Comparison of ENCODE assay signal across 10 mouse cellular contexts in the genomic region with DNA sequence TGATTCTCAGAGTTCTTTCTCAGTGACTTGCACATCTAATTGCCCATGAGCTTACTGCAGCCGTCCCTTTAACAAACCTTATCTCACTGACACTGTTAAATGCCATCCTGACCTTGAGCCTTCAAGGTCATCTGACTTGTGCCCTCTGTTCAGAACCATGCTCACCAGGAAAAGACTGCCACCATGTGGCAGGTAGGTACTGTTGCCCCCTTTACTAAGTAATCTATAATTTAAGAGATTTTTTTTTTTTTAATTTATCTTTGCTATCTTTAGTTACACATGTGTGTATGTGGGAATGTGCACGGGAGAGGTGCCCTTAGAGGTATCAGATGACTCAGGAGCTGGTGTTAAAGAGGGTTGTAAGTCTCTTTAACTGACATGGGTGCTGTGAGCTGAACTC. TPM values are rescaled to one million over a fixed set of nuclear protein-coding genes. Genes with fewer than 3 reads are reported as not detected.
DNase-seq lines count a peak whose midpoint lies in the region; ATAC-seq and TF ChIP-seq lines count a peak whose summit lies in the region.
"Had no signal": no experiment of that assay in that cellular context is flagged by ENCODE, and none has a peak within 500 bp of the region (broad histone marks: within the 10 kb centered on the region; RNA-seq: fewer than 3 reads in every experiment).

No protein-coding gene starts in this region.

- no peaks in the 10 kb centered on the region for H3K9me3 ChIP-seq in lung, embryonic 14.5 days (ENCODE audit: low read depth, low read length)
- H3K9me3 ChIP-seq in forebrain, embryonic 14.5 days (replicated peaks; ENCODE audit: control insufficient read depth, low read length), result no peaks in the 10 kb centered on the region
- H3K9me3 ChIP-seq: stomach, embryonic 15.5 days had no signal

- H3K4me2 ChIP-seq in lung, embryonic 14.5 days, result no peak overlapping the region
- no peak overlapping the region for H3K4me2 ChIP-seq in forebrain, embryonic 14.5 days (ENCODE audit: low read length)
- H3K4me2 ChIP-seq: stomach, embryonic 15.5 days had no signal

- peak; percentile 29 for DNase-seq in embryo, embryonic 10 days (ENCODE audit: low spot score)
- DNase-seq in embryo, embryonic 9.5 days (ENCODE audit: extremely low spot score), result no peak
- DNase-seq in 416B (ENCODE audit: low read depth) (peak; percentile 73), R1 (ENCODE audit: low read depth, low spot score) (peak; percentile 54)
- DNase-seq in lung, embryonic 14.5 days, result no peak
- DNase-seq in right cerebral cortex, adult 2 months (ENCODE audit: low spot score in 2 of 2), result no peak
- no peak for DNase-seq in forebrain, embryonic 14.5 days (ENCODE audit: low spot score)
- no peak for DNase-seq in left cerebral cortex, adult 9 months (ENCODE audit: low spot score in 2 of 2)

- TF ChIP-seq CTCF in lung, embryonic 14.5 days (IDR thresholded peaks at IDR 0.05; ENCODE audit: low read depth), result peak; percentile 50

- no peaks in the 10 kb centered on the region for H3K4me1 ChIP-seq in lung, embryonic 14.5 days (ENCODE audit: insufficient read depth)
- H3K4me1 ChIP-seq in forebrain, embryonic 14.5 days (ENCODE audit: control insufficient read depth, insufficient read depth, low read length), result no peaks in the 10 kb centered on the region
- H3K4me1 ChIP-seq: stomach, embryonic 15.5 days had no signal

- H3K4me3 ChIP-seq in lung, embryonic 14.5 days (ENCODE audit: low read depth, low read length), result no peak overlapping the region
- no peak overlapping the region for H3K4me3 ChIP-seq in forebrain, embryonic 14.5 days (ENCODE audit: low read depth, low read length)
- H3K4me3 ChIP-seq: erythroblast, embryonic 14.5 days; stomach, embryonic 15.5 days had no signal

- no peak overlapping the region for H3K27ac ChIP-seq in lung, embryonic 14.5 days (ENCODE audit: low read depth)
- H3K27ac ChIP-seq in forebrain, embryonic 14.5 days (ENCODE audit: low read depth, low read length), result no peak overlapping the region
- H3K27ac ChIP-seq: stomach, embryonic 15.5 days had no signal

- H3K27me3 ChIP-seq in lung, embryonic 14.5 days (ENCODE audit: insufficient read depth, low read length), result no peaks in the 10 kb centered on the region
- no peaks in the 10 kb centered on the region for H3K27me3 ChIP-seq in forebrain, embryonic 14.5 days (replicated peaks; ENCODE audit: control insufficient read depth, insufficient read depth, low read length)
- H3K27me3 ChIP-seq: stomach, embryonic 15.5 days had no signal

- WGBS in lung, embryonic 14.5 days, result 36% methylated on average over 2 of the region's 2 CpGs
- WGBS in forebrain, embryonic 14.5 days, result 72% methylated on average over 2 of the region's 2 CpGs

- no peak overlapping the region for H3K9ac ChIP-seq in lung, embryonic 14.5 days
- H3K9ac ChIP-seq in forebrain, embryonic 14.5 days (ENCODE audit: low read length), result no peak overlapping the region
- H3K9ac ChIP-seq: stomach, embryonic 15.5 days had no signal

- no peaks in the 10 kb centered on the region for H3K36me3 ChIP-seq in lung, embryonic 14.5 days (ENCODE audit: insufficient read depth)
- no peaks in the 10 kb centered on the region for H3K36me3 ChIP-seq in forebrain, embryonic 14.5 days (ENCODE audit: control insufficient read depth, insufficient read depth, low read length)
- H3K36me3 ChIP-seq: stomach, embryonic 15.5 days had no signal

- no peak for ATAC-seq in lung, embryonic 14.5 days (ENCODE audit: insufficient read depth)
- no peak for ATAC-seq in forebrain, embryonic 14.5 days

RNA-seq across cellular contexts. Expression of gene Fam69a, which starts 18.2 kb away (rescaled TPM):
- 20.0 and 22.6 TPM in 2 replicates for polyA plus RNA-seq in lung, embryonic 14.5 days (2014; fragmentation: Nextera tagmentation; extraction: Ambion mirVana)
- polyA plus RNA-seq in forebrain, embryonic 14.5 days (2014; fragmentation: Nextera tagmentation; extraction: Ambion mirVana), result 34.1 and 34.2 TPM in 2 replicates

Comparison
In these comparisons a context has a peak if more than half of its experiments do, and no peak if none do; other contexts are left out.
1. DNase-seq: peak in embryo, embryonic 10 days (single experiment), 416B (single experiment) and R1 (single experiment); none in embryo, embryonic 9.5 days (single experiment), lung, embryonic 14.5 days (single experiment), right cerebral cortex, adult 2 months (0 of 2), forebrain, embryonic 14.5 days (single experiment) and left cerebral cortex, adult 9 months (0 of 2).